Mouse (Mus musculus): ENCODE data around the gene Pip5kl1.

Pip5kl1 gene

DNA sequence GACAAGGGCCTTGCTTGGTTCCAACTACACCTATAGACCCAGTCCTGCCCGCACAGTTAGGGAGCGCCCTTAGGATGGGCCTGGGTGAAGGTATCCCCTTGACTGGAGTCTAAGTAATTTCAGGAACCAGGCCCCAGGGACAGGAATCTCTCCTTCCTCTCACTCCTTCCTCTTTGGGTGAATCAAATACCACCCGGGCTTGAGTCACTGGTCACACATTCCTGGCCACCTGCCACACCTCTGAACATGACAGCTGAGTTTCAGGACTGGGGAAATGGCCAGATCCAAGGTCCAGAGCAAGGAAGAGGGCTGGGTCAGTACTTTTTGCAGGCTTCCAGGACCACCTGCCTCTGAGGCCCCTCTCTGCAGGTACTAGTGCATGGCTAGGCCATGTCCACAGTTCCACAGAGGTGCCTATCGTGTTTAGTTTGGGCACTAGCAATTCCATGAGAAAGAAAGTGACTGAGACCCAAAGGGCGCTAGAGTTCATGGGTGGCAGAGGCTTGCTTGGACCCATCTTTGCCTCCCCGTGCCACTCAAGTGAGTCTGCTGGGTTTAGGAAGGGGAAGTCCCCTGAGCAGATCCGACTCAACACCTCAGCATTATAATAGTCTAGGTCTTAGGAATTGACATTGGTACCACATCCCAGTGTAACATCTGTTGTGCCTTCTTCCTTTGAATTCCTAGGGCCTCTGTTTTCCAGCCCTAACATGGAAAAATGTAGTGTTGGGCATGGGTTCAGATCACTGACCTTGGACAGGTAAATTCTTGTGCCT is 26.4 kb upstream of the Pip5kl1 start:
- no peak for DNase-seq (ENCODE audit: low spot score)

DNA sequence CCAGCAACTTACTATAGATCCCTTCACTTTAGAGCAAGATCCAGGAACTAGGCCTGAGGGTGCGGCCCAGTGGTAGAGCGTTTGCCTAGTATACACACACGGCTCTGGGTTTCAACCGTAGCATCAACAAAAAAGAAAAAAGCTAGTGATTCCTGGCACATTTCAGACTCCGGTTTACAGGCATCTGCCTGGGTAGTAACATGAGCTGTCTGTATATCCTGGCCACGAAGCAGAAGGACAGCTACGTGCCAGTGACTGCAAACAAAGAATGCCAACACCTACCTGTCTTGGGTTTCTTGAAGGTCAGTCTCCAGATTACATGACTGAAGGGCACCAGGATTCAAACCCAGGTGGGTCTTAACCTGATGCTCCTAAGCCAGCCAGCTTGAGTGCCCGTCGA is 25.4 kb upstream of the Pip5kl1 start:
- DNase-seq (ENCODE audit: low spot score) = no peak

DNA sequence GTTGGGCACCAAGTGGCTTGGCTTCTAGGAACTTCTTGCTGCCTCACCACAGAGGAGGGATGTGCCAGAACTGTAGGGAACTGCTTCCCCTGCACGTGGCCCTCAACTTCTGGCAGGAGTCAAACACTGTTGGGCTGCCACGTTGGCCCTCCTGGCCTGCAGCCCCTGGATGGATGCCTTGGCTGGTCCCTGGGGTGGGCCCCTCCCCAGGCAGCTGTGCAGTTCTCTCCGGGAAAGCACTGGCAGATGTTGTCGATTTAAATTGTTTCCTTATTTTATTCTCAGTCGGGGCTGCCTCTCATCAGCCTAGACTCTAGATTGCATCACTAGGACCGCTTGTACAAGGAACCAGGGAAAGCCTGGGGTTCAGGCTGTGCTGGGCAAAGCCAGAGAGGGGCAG is 24.8 kb upstream of the Pip5kl1 start:
- DNase-seq (ENCODE audit: low spot score) = no peak

DNA sequence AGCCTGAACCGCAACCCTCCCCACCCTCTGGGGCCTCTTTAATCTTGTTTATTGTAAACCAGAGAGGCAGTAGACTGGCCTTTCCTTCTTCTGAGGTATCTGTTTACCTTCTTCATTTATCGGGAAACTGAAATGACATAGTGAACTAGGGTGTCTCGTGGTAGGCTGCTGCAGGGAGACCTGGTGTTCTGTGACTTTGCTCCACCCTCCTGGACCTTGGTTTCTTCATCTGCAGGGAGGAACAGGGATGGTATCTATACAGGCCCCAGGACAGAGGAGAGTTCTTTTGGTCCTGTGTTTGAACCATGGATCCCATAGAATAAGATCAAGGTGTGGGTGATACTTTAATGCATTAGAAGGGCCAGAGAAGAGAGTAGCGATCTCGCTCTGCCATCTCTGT is 23.4 kb upstream of the Pip5kl1 start:
- DNase-seq (ENCODE audit: low spot score) = no peak

DNA sequence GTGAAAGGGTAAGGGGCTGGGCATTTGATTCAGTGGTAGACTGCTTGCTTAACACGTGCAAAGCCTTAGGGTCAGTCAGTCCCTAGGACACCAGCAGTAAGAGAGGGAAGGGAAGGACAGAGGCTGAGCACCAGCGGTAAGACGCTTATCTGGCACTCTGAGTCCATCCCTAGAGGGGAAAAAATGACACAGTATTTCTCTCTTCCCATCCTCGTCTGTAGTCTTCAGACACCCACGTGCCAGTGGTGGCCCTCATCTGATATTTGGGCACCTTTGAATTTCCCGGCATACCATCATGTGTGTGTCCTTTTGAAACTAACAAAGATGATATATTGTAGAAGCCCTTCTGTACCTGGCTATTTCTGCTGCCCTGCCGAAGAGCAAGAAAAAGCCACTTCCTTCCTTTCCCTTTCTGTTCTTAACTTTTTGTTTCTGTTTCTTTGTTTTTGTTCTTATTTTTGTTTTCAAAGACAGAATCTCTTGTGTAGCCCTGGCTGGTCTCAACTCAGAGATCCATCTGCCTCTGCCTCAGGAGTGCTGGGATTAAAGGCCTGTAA is 20.9 kb upstream of the Pip5kl1 start:
- DNase-seq (ENCODE audit: low spot score) = no peak

- DNase-seq (ENCODE audit: low spot score) = no peak
These were observed 19.1 kb upstream of the Pip5kl1 start for GRCm38 (mm10) chr2:32555484-32555883.

GRCm38 (mm10) chr2:32556019-32556418 is 18.6 kb upstream of the Pip5kl1 start:
- no peak for DNase-seq (ENCODE audit: low spot score)

GRCm38 (mm10) chr2:32559570-32559969 is 15.0 kb upstream of the Pip5kl1 start:
- no peak for DNase-seq (ENCODE audit: low spot score)

GRCm38 (mm10) chr2:32566536-32567063 is 8.0 kb upstream of the Pip5kl1 start:
- no peak for DNase-seq (ENCODE audit: low spot score)

DNA sequence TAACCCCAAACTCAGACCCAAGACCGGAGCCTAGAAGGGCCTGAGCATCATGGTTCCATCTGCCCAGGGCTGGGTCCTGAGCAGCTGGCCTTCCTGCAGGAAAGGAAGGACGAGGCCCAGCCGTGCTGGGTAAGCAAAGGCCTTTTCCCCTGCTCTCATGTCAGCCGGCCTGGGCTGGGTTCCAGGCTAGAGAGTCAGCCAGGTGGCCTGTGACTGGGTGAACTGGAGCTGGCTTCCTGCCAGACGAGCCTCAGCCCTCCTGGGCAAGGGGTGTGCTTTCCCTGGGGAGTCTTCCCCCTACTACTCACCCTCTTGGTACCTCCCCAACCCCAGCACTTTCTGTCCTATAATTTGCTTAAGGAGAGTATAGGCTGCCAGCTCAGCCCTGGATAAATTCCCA is 6.4 kb upstream of the Pip5kl1 start:
- DNase-seq (ENCODE audit: low spot score) = no peak

DNA sequence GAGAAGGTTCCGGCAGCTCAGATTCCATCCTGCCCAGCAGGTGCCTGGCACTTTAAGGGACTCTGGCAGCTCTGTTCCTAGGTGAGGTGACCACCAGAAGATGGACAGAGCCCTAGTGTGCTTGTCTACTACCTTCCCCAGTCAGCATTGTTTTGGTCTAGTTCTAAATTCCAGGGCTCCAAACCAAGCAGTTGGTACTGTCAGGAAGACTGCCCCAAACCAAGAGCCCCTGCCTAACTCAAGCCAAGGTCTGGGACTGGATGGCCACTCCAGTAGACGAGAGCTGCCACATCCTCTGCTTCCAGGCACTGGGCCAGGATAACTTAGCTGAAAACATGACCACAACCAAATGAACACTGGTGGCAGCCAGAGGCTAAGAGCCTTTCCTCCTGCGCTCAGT is 5.7 kb upstream of the Pip5kl1 start:
- no peak for DNase-seq (ENCODE audit: low spot score)

DNA sequence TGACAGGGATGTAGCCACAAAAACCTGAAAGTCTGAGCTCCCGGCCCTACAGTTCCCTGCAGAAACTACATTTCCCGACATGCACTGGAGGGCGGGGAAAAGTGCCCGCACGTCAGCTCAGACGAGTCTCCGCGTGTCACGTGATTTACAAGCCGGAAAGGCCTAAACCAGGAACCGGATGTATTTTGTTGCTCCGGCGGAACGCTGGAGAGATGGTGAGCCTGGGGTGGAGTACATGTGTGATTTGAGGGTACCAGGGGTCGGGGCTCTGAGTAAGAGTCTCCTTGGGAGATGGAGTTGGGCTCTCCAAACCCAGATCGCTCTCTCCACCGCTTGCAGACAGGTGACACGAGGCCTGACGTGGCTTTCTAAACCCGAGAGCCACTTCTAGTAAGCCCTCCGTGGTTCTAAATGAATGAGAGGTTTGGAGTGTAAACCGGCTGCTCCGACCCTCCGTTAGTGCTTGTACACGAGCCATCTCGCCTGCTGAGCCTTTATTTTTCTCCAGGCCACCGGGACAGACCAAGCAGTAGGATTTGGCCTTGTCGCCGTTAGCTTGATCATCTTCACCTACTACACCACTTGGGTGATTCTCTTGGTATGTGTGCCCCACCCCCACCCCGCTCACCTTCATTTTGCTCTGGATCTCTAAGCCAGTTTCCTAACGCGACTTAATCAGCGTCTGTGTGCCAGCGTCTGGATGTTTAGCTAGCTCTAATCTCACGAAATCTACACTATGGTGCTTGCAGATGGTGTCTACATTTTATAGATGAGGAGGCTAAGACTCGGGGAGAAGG is 3.7 kb upstream of the Pip5kl1 start, which contains the start of gene Dpm2:
Gene Dpm2 (plus strand): TSS at position 161 of the 797 bp plus-strand sequence.
- peak; percentile 82 for DNase-seq (ENCODE audit: low spot score)

- DNase-seq (ENCODE audit: low spot score) = no peak
These were observed 2.4 kb upstream of the Pip5kl1 start for GRCm38 (mm10) chr2:32572196-32572595.

GRCm38 (mm10) chr2:32574901-32575585 is 446 bp downstream of the Pip5kl1 start:
- DNase-seq (ENCODE audit: low spot score) = peak; percentile 29

DNA sequence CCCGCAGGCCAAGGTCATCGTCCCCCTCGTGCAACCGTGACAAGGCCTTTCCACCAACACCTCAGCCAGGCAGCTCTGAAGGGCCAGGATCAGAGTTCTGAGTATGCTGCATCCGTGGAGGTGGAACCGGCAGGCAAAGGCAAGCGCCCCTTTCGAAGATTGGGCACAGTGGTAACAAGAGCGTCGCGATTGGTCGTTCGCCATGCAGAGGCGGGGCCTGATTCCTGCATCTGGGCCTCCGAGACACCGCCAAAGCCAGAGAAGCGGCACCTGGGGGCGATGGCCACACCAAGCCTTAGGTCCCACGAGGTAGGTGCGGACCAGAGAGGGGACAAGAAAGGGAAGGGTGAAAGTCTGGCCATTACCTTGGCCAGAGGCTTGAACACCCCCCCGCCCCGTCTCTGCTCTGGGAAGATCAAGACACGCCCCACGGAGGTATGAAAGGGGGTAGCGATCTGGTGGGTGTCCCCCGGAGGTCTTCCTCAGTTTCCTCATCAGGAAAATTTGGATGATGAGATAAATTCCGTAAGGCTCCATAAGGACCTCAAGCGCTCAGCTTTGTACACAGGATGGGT is 1.1 kb downstream of the Pip5kl1 start, which contains the start of gene 9430097D07Rik:
Gene 9430097D07Rik (minus strand): TSS at position 99 of the 575 bp plus-strand sequence.
- DNase-seq (ENCODE audit: low spot score) = no peak

- no peak for DNase-seq (ENCODE audit: low spot score)
These were observed 1.9 kb downstream of the Pip5kl1 start for GRCm38 (mm10) chr2:32576532-32576931.

DNA sequence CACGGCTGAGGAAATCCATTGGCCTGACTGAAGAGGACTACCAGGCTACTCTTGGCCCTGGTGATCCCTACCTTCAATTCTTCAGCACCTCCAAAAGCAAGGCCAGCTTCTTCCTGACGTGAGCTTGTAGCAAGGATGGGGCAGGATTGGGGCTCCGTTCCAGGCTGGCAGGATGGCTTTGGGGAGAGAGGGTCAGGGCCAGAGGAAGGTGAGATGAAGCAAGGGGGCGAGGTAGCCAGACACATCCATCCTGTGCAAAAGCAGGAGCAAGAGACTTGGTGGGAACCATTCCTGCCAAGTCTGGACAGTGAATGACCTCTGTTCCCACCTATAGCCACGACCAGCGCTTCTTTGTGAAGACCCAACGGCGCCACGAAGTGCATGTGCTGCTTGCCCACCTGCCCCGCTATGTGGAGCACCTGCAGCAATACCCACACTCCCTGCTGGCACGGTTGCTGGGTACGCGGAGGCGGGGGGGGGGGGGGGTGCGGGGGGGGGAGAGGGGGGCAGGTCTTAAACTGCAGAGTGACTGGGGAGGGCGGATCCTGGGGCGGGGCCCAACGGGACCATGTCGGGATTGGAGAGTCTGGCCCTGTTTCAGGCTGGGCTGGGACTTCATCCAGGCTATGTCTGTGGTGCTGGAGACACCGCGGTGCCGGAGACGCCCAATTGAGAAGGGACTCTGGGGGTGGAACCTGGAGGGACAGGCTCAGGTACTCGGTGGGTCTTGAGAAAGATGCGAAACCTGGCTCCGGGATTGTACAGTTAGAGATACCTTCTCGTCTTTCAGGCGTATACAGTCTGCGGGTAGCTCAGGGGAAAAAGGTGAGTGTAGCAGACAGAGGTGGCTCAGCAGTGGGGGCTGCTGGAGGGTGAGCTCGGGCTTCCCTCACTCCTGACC is 3.8 kb downstream of the Pip5kl1 start:
- no peak for DNase-seq (ENCODE audit: low spot score)

DNA sequence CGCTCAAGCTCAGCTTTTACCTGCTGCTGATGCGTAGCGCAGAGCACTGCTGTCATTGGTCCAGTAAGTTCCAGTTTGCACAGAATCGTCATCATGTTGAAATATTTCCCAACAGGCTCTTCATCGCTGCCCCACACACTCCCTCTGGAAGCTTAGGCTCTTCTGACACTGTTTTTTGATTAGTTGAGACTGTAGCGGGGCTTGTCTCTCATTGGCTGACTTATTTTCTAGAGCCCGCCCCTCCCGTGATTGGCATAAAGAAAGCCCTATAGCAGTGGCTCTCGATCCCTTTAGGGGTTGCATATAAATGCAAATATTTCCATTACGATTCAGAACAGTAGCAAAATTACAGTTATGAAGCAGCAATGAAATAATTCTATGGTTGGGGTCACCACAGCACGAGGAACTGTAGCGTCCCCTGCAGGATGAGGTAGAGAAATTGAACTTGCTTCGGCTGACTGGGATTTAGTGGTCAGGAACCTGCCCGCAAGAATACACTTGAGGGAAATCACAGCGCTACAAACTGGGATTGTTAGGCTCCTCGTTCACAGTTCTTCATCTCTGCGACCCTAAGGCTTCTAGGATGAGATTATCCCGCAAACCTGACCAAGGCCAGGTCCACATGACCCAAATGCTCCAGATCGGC is 7.0 kb downstream of the Pip5kl1 start:
- DNase-seq (ENCODE audit: low spot score) = no peak

DNA sequence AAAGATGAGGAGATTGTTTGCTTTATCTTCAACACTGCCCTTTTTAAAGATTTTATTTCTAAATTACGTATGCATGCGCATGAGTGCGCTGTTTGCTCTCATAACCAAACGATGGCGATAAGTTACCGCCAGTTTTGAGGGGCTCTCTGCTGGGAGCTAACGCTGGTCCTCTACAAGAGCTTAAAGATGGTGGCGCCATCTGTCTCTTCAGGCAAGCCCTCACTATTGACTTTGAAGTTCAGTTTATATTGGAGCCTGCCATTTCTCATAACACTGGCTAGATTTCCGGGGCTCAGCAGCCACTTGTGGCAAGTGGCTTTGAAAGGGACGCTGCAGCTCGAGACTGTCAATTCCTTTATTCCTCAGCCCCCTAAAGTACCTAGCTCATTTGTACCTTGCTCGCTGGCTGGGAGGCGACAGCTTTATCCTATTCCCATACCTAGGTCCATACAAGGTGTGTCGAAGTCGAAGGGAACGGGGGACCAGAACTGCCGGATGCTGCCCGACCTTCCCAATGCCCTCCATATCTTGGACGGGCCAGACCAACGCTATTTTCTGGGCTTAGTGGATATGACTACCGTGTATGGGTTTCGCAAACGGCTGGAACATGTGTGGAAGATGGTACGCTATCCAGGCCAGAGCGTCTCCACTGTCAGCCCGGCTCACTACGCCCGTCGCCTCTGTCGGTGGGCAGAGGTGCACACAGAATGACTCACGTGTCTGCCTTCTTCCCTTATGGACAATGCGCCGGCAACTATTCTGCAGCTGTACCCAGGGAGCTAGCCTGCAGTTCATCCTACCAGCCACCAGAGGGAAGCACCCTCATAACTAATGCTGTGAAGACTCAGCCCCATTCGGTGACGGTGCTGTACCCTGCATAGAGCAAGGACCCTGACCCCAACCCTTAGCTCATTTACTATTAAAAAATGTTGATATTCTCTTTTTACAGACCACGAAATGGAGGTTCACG is 8.5 kb downstream of the Pip5kl1 start:
- peak; percentile 52 for DNase-seq (ENCODE audit: low spot score)

Data from spleen, adult 12 weeks (tissue).